ENCODE assay signal across 15 mouse cellular contexts in genomic region chr5:7922751-7923150, GRCm38 (mm10). TPM values are rescaled to one million over a fixed set of nuclear protein-coding genes. Genes with fewer than 3 reads are reported as not detected.
DNase-seq lines count a peak whose midpoint lies in the region.
"Had no signal": no experiment of that assay in that cellular context is flagged by ENCODE, and none has a peak within 500 bp of the region (broad histone marks: within the 10 kb centered on the region; RNA-seq: fewer than 3 reads in every experiment).

No protein-coding gene starts in this region.

- peak; percentile 51 for DNase-seq in fat pad, adult 2 months (ENCODE audit: extremely low read depth, low read depth, low spot score)
- peak; percentile 58 for DNase-seq in gonadal fat pad, adult 2 months (ENCODE audit: low read depth)
- DNase-seq in thymus, postnatal 0 days (ENCODE audit: low spot score), result no peak
- no peak for DNase-seq in cerebellum, adult 18-20 months
- DNase-seq: adrenal gland, adult 2 months; adrenal gland, adult 8-10 months; adrenal gland, postnatal 25 days; B cell, adult 2 months; cerebellum, adult 11 months; cerebellum, adult 11-12 months; cerebellum, adult 2 months had no signal

RNA-seq across cellular contexts. Expression of gene Steap4, which starts 37.5 kb away (rescaled TPM):
- 111 and 124 TPM in 2 replicates for polyA plus RNA-seq in gonadal fat pad, adult 2 months (2012; rRNA removed)
- 9.3 and 9.6 TPM in 2 replicates for polyA plus RNA-seq in thymus, postnatal 0 days (2015; fragmentation: Nextera tagmentation; extraction: Ambion mirVana)
- polyA plus RNA-seq: activated CD4-positive, CD25-positive, alpha-beta regulatory T cell, adult 4 months; C2C12; CD4-positive, CD25-positive, alpha-beta regulatory T cell, adult 4 months; G1E had no signal

Comparison
In these comparisons a context has a peak if more than half of its experiments do, and no peak if none do; other contexts are left out.
1. DNase-seq: peak in fat pad, adult 2 months (single experiment) and gonadal fat pad, adult 2 months (single experiment); none in thymus, postnatal 0 days (single experiment) and cerebellum, adult 18-20 months (0 of 2).
2. RNA of gene Steap4, which starts 37.5 kb away (polyA plus RNA-seq): 111 to 124 TPM in gonadal fat pad, adult 2 months; 9.3 to 9.6 TPM in thymus, postnatal 0 days; every median in the first group is over 10 times any median in the second.